Mouse (Mus musculus) ES-E14 (cell line): ENCODE measurements around the gene Tmpo.

Source experiments
- CHD2 ChIP-seq: IDR thresholded peaks from 2 replicates; pipeline ENCODE4 v1.6.1; 2014; ENCODE audit warnings: mild to moderate bottlenecking, low read depth, low read length, inconsistent platforms
- HCFC1 ChIP-seq: IDR thresholded peaks from 2 replicates; pipeline ENCODE4 v1.6.1; 2012; ENCODE audit warnings: low read length, inconsistent platforms, borderline replicate concordance; ENCODE audit not compliant: insufficient read depth
- MAFK ChIP-seq: IDR thresholded peaks from 2 replicates; pipeline ENCODE4 v1.6.1; 2014; ENCODE audit warnings: mild to moderate bottlenecking, low read depth, low read length, inconsistent platforms; ENCODE audit not compliant: insufficient read depth
- ZC3H11A ChIP-seq: IDR thresholded peaks from 2 replicates; pipeline ENCODE4 v1.6.1; 2012; ENCODE audit warnings: low read depth, mild to moderate bottlenecking, inconsistent platforms, low read length, borderline replicate concordance
- ZNF384 ChIP-seq: IDR thresholded peaks from 2 replicates; pipeline ENCODE4 v1.6.1; 2012; ENCODE audit warnings: low read depth, low read length, inconsistent platforms

GRCm38 (mm10) chr10:91180761-91181460 lies at the start of gene Tmpo:
- TF ChIP-seq ZNF384 (peak; percentile 69; the same call in 1 of the 2 replicates), MAFK (no peak), HCFC1 (no peak), ZC3H11A (no peak), CHD2 (no peak)
